Mouse (Mus musculus): Measurements from ENCODE around the gene Bnipl.

Bnipl gene

DNA sequence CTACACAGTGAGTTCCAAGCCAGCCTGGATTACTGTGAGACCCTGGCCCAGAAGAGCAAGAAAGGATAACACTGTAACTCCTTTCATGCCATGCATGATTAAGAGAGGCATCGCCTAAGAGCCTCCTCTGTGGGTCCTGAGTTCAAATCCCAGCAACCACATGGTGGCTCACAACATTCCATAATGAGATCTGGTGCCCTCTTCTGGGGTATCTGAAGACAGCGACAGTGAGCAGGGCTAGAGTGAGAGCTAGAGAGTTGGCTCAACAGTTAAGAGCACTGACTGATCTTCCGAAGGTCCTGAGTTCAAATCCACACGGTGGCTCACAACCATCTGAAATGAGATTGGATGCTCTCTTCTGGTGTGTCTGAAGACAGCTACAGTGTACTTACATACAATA lies 23.5 kb upstream of the Bnipl start:
- Histone ChIP-seq H3K27me3 (ENCODE audit: insufficient read depth, low read length) (no peaks in the 10 kb centered on the region), H3K9me3 (ENCODE audit: low read length) (no peaks in the 10 kb centered on the region), H3K36me3 (ENCODE audit: insufficient read depth, low read length) (peaks cover 32% of the 10 kb centered on the region), H3K4me1 (replicated peaks; ENCODE audit: low read depth, low read length) (peaks cover 89% of the 10 kb centered on the region), H3K4me3 (replicated peaks; ENCODE audit: low read length) (no peak overlapping the region)
- TF ChIP-seq NANOG (IDR thresholded peaks at IDR 0.05; ENCODE audit: borderline replicate concordance, low read length) (no peak), POU5F1 (IDR thresholded peaks at IDR 0.05; ENCODE audit: borderline replicate concordance, low read length) (no peak), CTCF (conservative IDR thresholded peaks at IDR 0.05; ENCODE audit: low read length) (no peak)

DNA sequence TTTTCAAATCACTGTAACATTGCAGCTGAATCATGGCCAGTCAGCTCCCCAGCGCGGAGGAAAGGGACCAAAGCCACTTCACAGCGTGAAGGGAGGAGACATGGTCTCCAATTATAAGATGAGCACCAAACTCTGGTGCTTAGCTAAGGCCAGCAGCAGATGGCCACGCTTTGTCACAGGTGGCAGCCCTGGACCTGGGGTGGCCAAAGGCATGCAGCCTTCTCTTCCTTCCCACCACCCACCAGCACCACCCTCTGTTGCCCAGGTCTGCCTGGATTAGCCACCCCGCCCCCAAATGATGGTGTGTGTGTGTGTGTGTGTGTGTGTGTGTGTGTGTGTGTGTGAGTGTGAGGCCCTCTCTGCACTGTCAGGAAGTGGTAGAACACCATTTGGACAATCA lies 22.5 kb upstream of the Bnipl start:
- Histone ChIP-seq H3K9me3 (ENCODE audit: low read length) (no peaks in the 10 kb centered on the region), H3K36me3 (ENCODE audit: insufficient read depth, low read length) (peaks cover 34% of the 10 kb centered on the region), H3K4me1 (replicated peaks; ENCODE audit: low read depth, low read length) (peaks cover 89% of the 10 kb centered on the region), H3K27me3 (ENCODE audit: insufficient read depth, low read length) (no peaks in the 10 kb centered on the region), H3K4me3 (replicated peaks; ENCODE audit: low read length) (peak overlapping the region; percentile 45)
- TF ChIP-seq CTCF (conservative IDR thresholded peaks at IDR 0.05; ENCODE audit: low read length): no peak
- no peak for TF ChIP-seq POU5F1 (IDR thresholded peaks at IDR 0.05; ENCODE audit: borderline replicate concordance, low read length)
- TF ChIP-seq NANOG (IDR thresholded peaks at IDR 0.05; ENCODE audit: borderline replicate concordance, low read length): no peak

DNA sequence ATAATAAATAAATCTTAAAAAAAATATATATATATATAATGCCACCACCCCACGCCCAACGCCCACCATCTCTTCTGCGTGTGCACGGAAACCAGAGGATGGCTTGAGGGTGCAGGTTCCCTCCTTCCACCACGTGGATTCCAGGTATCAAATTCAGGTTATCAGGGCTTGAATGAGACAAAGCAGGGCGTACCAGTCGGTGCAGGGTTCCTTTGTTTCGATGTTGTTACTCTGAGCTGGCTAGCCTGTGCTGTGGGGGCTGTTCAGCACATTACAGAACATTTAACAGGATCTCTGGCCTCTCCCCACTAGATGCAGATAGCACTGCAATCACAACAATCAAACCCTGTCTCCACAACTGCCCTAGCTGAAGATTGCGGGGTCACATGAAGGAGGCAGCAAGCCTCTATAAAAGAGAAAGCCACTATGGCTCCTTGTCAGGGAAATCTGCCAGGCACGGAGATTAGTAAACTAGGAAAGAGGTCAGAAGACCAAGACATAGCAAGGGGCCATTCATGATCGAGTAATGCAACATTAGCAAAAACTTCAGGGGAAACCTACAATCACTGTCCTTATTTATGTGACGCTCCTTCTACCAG lies 19.9 kb upstream of the Bnipl start:
- peak; percentile 54 for TF ChIP-seq NANOG (IDR thresholded peaks at IDR 0.05; ENCODE audit: borderline replicate concordance, low read length)
- no peak for TF ChIP-seq POU5F1 (IDR thresholded peaks at IDR 0.05; ENCODE audit: borderline replicate concordance, low read length)
- Histone ChIP-seq H3K9me3 (ENCODE audit: low read length) (no peaks in the 10 kb centered on the region), H3K27me3 (ENCODE audit: insufficient read depth, low read length) (no peaks in the 10 kb centered on the region), H3K36me3 (ENCODE audit: insufficient read depth, low read length) (peaks cover 54% of the 10 kb centered on the region), H3K4me3 (replicated peaks; ENCODE audit: low read length) (peak overlapping the region; percentile 48), H3K4me1 (replicated peaks; ENCODE audit: low read depth, low read length) (peaks cover 80% of the 10 kb centered on the region)

DNA sequence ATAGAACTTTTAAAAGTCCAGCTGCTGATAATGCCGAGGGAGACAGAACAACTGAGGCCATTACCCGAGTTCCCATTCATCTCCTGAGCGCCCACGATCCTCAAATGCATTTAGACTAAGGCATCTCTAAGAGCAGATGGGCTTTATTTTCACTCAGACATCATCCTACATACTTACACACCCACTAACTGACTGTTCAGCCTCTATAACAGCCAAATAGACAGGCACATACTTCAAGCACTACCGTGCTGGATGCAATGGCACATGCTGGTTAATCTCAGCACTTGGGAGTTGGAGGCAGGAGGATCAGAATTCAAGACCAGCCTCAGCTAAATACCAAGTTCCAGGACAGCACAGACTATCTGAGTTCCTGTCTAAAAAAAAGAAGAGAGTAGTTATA lies 18.8 kb upstream of the Bnipl start:
- no peaks in the 10 kb centered on the region for H3K27me3 ChIP-seq (ENCODE audit: insufficient read depth, low read length)
- H3K4me3 ChIP-seq (replicated peaks; ENCODE audit: low read length): peak overlapping the region; percentile 49
- H3K36me3 ChIP-seq (ENCODE audit: insufficient read depth, low read length): peaks cover 57% of the 10 kb centered on the region
- H3K9me3 ChIP-seq (ENCODE audit: low read length): no peaks in the 10 kb centered on the region
- no peak for TF ChIP-seq NANOG (IDR thresholded peaks at IDR 0.05; ENCODE audit: borderline replicate concordance, low read length)
- no peak for TF ChIP-seq CTCF (conservative IDR thresholded peaks at IDR 0.05; ENCODE audit: low read length)
- TF ChIP-seq POU5F1 (IDR thresholded peaks at IDR 0.05; ENCODE audit: borderline replicate concordance, low read length): no peak
- peaks cover 77% of the 10 kb centered on the region for H3K4me1 ChIP-seq (replicated peaks; ENCODE audit: low read depth, low read length)

DNA sequence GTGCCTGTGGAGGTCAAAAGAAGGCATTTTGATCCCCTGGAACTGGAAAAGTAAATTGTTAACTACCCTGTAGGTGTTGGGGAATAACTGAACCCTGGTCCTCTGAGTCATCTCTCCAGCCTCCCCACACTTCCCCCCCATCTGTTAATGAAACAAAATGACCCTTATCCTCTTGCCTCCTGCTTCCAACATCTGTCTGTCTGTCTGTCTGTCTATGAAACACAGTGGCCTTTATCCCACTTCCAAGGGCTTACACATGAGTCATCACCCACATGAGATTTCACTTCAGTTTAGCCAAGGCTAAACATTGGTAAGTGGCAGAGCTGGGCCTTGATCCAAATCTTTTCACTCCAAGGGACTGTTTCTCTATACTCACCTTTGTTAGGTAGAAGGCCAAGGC lies 16.9 kb upstream of the Bnipl start:
- TF ChIP-seq POU5F1 (IDR thresholded peaks at IDR 0.05; ENCODE audit: borderline replicate concordance, low read length) (no peak), CTCF (conservative IDR thresholded peaks at IDR 0.05; ENCODE audit: low read length) (no peak), NANOG (IDR thresholded peaks at IDR 0.05; ENCODE audit: borderline replicate concordance, low read length) (no peak)
- H3K4me1 ChIP-seq (replicated peaks; ENCODE audit: low read depth, low read length): peaks cover 80% of the 10 kb centered on the region

DNA sequence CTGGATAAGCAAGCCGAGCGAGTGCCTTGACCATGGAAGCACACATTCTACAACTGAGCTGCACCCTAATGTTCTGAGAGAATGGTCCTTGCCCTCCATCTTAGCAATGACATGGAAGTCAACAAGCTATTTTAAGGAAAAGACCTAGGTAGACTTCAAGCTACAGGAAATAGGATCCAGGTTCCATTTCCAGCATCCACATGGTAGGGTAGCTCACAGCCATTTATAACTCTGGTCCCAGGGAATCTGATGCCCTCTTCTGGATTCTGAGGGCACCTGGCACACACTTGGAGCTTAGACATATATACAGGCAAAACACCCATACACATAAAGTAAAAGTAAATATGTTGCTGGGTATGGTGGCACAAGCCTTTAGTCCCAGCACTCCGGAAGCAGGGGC lies 15.1 kb upstream of the Bnipl start:
- peaks cover 82% of the 10 kb centered on the region for H3K36me3 ChIP-seq (ENCODE audit: insufficient read depth, low read length)
- no peaks in the 10 kb centered on the region for H3K27me3 ChIP-seq (ENCODE audit: insufficient read depth, low read length)
- no peaks in the 10 kb centered on the region for H3K9me3 ChIP-seq (ENCODE audit: low read length)
- H3K4me1 ChIP-seq (replicated peaks; ENCODE audit: low read depth, low read length): peaks cover 64% of the 10 kb centered on the region
- TF ChIP-seq NANOG (IDR thresholded peaks at IDR 0.05; ENCODE audit: borderline replicate concordance, low read length) (no peak), POU5F1 (IDR thresholded peaks at IDR 0.05; ENCODE audit: borderline replicate concordance, low read length) (no peak), CTCF (conservative IDR thresholded peaks at IDR 0.05; ENCODE audit: low read length) (no peak)
- H3K4me3 ChIP-seq (replicated peaks; ENCODE audit: low read length): no peak overlapping the region

More for the DNA sequence above, 16.9 kb upstream of the Bnipl start:
- H3K4me3 ChIP-seq (replicated peaks; ENCODE audit: low read length): no peak overlapping the region
- H3K9me3 ChIP-seq (ENCODE audit: low read length): no peaks in the 10 kb centered on the region
- no peaks in the 10 kb centered on the region for H3K27me3 ChIP-seq (ENCODE audit: insufficient read depth, low read length)
- peaks cover 72% of the 10 kb centered on the region for H3K36me3 ChIP-seq (ENCODE audit: insufficient read depth, low read length)

DNA sequence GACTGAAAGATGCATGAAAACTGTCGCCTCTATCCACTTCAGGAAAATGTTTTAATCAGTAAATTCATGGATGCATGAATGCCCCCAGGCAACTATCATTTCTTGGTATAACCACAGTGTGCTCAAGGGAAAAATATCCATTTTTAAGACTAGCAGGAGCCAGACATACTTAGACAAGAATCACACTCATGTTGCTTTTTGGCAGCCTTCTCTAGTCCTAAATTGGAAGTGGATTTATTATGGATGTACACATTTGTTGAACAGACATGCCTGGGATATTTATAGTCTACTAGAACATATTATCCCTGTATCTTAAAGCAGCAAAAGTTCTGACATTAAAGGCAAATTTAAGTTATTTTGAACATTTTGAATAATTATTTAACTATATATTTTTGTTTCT lies 13.7 kb upstream of the Bnipl start:
- peaks cover 61% of the 10 kb centered on the region for H3K4me1 ChIP-seq (replicated peaks; ENCODE audit: low read depth, low read length)
- TF ChIP-seq CTCF (conservative IDR thresholded peaks at IDR 0.05; ENCODE audit: low read length): no peak
- no peak for TF ChIP-seq POU5F1 (IDR thresholded peaks at IDR 0.05; ENCODE audit: borderline replicate concordance, low read length)
- TF ChIP-seq NANOG (IDR thresholded peaks at IDR 0.05; ENCODE audit: borderline replicate concordance, low read length): no peak
- no peaks in the 10 kb centered on the region for H3K27me3 ChIP-seq (ENCODE audit: insufficient read depth, low read length)
- no peaks in the 10 kb centered on the region for H3K9me3 ChIP-seq (ENCODE audit: low read length)
- no peak overlapping the region for H3K4me3 ChIP-seq (replicated peaks; ENCODE audit: low read length)
- H3K36me3 ChIP-seq (ENCODE audit: insufficient read depth, low read length): peaks cover 94% of the 10 kb centered on the region

DNA sequence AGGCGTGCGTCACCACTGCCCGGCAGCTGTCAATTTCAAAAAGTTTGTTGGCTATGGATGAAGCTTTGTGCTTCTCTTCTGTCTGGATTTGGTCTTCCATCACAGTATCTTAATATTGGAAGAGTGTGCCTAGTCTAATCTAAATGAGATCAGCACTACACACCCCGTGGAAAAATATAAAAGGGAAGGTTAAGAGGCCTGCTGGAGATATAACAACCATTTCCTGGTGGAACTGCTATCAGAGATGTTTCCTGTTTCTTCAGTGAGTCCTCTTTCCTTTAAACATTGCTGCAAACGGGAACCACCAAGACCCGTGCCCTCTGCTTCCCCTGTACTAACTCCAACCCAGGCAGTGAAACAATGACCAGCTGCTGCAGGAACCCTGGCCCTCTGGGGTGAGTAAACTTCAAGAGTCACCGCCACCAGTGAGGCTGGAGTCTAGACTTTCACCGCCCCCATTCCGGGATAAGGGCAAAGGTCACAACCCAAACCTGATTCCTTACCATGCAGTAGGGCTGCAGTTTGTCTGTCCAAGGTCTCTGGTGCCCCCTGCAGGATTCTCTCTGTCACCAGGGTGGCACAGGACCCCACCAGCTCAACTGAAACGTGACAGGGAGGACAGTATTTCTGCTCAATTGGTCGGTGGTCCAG lies 12.2 kb upstream of the Bnipl start:
- Histone ChIP-seq H3K4me3 (replicated peaks; ENCODE audit: low read length) (no peak overlapping the region), H3K36me3 (ENCODE audit: insufficient read depth, low read length) (peaks cover 99% of the 10 kb centered on the region), H3K27me3 (ENCODE audit: insufficient read depth, low read length) (no peaks in the 10 kb centered on the region), H3K9me3 (ENCODE audit: low read length) (no peaks in the 10 kb centered on the region), H3K4me1 (replicated peaks; ENCODE audit: low read depth, low read length) (peaks cover 52% of the 10 kb centered on the region)
- TF ChIP-seq POU5F1 (IDR thresholded peaks at IDR 0.05; ENCODE audit: borderline replicate concordance, low read length): no peak
- peak; percentile 57 for TF ChIP-seq CTCF (conservative IDR thresholded peaks at IDR 0.05; ENCODE audit: low read length)

DNA sequence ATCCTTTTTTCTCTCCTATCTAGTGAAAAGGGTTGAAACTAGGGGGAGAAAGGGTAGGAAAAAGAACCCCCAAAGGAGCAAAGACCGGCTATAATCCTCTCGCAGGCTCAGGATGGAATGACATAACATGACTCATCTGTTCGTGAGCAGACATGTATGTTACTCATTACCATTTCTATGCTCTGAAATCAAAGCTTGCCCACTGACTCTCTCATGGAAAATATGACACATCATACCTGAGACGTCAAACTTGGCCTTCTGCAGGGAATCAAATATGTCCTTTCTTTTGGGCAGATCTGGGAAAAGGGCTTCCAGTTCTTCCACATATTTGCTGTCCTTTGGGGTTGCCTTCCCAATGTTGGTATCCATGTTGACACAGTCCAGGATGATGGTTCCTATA lies 11.0 kb upstream of the Bnipl start:
- Histone ChIP-seq H3K27me3 (ENCODE audit: insufficient read depth, low read length) (no peaks in the 10 kb centered on the region), H3K4me3 (replicated peaks; ENCODE audit: low read length) (no peak overlapping the region)
- no peak for TF ChIP-seq NANOG (IDR thresholded peaks at IDR 0.05; ENCODE audit: borderline replicate concordance, low read length)
- no peak for TF ChIP-seq CTCF (conservative IDR thresholded peaks at IDR 0.05; ENCODE audit: low read length)
- TF ChIP-seq POU5F1 (IDR thresholded peaks at IDR 0.05; ENCODE audit: borderline replicate concordance, low read length): no peak

More for the DNA sequence above, 11.0 kb upstream of the Bnipl start:
- Histone ChIP-seq H3K36me3 (ENCODE audit: insufficient read depth, low read length) (peaks cover 99% of the 10 kb centered on the region), H3K9me3 (ENCODE audit: low read length) (no peaks in the 10 kb centered on the region), H3K4me1 (replicated peaks; ENCODE audit: low read depth, low read length) (peaks cover 53% of the 10 kb centered on the region)
